Mouse (Mus musculus): ENCODE results near the gene Vsig2. TPM values are rescaled to one million over a fixed set of nuclear protein-coding genes. Genes with fewer than 3 reads are reported as not detected.

Vsig2 gene
- polyA plus RNA-seq, 1 experiment from 2014 or later = not detected

DNA sequence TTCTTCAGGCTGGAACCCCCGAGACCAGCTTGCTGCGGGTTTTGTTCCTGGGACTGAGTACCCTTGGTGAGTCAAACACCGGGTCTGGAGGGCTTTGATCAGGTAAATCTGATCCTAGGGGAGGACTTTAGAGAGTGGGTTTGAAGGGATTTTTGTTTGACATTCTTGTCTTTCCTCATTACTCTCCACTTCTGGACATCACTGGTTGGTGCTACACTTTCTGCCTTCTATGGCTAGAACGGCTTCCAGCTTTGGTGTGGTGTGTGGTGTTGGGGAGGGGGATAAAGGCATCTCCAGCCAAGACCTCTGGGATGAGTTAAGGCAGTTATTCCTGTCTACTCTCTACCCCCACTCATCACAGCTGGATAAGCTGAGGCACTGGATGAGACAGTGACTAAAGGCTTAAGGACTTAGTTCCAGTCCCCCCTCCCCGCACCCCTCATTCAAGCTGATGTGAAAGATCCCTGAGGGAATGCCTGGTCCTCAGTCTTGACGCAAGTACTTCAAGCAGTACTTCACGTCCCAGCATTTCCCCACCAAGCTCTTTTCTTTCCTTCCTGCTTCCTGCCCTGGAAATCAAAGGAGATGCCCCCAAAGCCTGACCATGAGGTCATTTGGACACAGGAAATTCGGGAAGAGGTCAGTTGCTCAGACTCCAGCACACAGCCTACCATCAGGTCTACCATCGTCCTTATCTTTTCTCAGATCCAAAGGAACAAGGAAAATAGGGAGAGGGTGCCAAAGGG lies 10.7 kb upstream of the Vsig2 start:
- Histone ChIP-seq H3K9ac (ENCODE audit: low read length) (no peak overlapping the region), H3K27ac (ENCODE audit: low read depth, low read length) (no peak overlapping the region), H3K9me3 (ENCODE audit: control insufficient read depth, low read length) (no peaks in the 10 kb centered on the region), H3K4me1 (ENCODE audit: control insufficient read depth, insufficient read depth, low read length) (peaks cover 21% of the 10 kb centered on the region), H3K27me3 (ENCODE audit: control insufficient read depth, insufficient read depth, low read length) (peaks cover 62% of the 10 kb centered on the region), H3K4me2 (ENCODE audit: low read depth) (no peak overlapping the region), H3K36me3 (ENCODE audit: control insufficient read depth, insufficient read depth, low read length) (peaks cover 4% of the 10 kb centered on the region), H3K4me3 (ENCODE audit: low read depth, low read length) (peak overlapping the region; percentile 10; the same call in 1 of the 2 replicates)
- ATAC-seq (ENCODE audit: insufficient read depth, low FRiP score, low TSS enrichment) = no peak
- no peak for DNase-seq (ENCODE audit: low spot score)
- WGBS = 21% methylated on average over 9 of the region's 9 CpGs

GRCm38 (mm10) chr9:37530031-37530887 lies 8.8 kb upstream of the Vsig2 start:
- Histone ChIP-seq H3K9ac (ENCODE audit: low read length) (peak overlapping the region; percentile 26), H3K4me1 (ENCODE audit: control insufficient read depth, insufficient read depth, low read length) (peaks cover 21% of the 10 kb centered on the region), H3K4me2 (ENCODE audit: low read depth) (peak overlapping the region; percentile 44), H3K27ac (ENCODE audit: low read depth, low read length) (no peak overlapping the region), H3K27me3 (ENCODE audit: control insufficient read depth, insufficient read depth, low read length) (peaks cover 62% of the 10 kb centered on the region), H3K9me3 (ENCODE audit: control insufficient read depth, low read length) (no peaks in the 10 kb centered on the region), H3K36me3 (ENCODE audit: control insufficient read depth, insufficient read depth, low read length) (no peaks in the 10 kb centered on the region), H3K4me3 (ENCODE audit: low read depth, low read length) (peak overlapping the region; percentile 24)
- no peak for ATAC-seq (ENCODE audit: insufficient read depth, low FRiP score, low TSS enrichment)
- peak; percentile 51 for DNase-seq (ENCODE audit: low spot score)
- under 1% methylated on average over 32 of the region's 32 CpGs for WGBS

DNA sequence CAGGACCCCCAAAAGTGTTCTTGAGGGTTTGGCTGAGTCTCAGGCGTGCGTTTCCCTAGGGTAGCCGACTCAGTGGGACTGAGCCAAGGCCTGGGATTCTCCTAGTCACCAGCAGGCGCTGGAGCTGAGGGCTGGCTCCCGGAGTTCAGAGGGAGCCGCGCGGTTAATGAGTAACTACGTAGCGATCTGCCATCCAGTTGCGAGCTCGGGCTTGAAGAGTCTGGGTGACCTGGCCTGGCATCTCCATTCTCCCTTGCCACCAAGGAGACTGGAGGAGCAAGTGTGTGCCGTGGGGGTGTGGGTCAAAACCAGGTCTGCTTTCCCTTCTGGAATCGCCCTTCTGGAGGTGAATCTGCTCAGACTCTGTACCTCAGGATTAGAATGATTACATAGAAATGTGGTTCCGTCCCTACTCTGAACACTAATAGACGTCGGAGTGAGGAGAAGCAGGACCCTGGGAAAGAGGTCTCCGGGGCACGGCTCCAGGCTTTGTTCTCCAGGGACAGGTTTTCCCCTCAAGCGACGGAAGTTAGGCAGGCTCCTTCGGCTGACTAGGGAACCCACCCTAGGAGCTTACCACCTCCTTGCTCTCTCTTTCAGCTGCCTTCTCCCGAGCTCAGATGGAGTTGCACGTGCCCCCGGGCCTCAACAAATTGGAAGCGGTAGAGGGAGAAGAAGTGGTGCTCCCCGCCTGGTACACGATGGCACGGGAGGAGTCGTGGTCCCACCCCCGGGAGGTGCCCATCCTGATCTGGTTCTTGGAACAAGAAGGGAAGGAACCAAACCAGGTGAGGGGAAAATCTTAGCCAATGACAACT lies 8.0 kb upstream of the Vsig2 start:
- peak; percentile 65 for DNase-seq (ENCODE audit: low spot score)
- H3K4me1 ChIP-seq (ENCODE audit: control insufficient read depth, insufficient read depth, low read length) = peaks cover 21% of the 10 kb centered on the region
- H3K4me3 ChIP-seq (ENCODE audit: low read depth, low read length) = peak overlapping the region; percentile 24
- WGBS = under 1% methylated on average over 31 of the region's 31 CpGs
- H3K4me2 ChIP-seq (ENCODE audit: low read depth) = peak overlapping the region; percentile 44
- peak; percentile 71 for ATAC-seq (ENCODE audit: insufficient read depth, low FRiP score, low TSS enrichment)
- peak overlapping the region; percentile 26; the same call in 1 of the 2 replicates for H3K9ac ChIP-seq (ENCODE audit: low read length)
- H3K27ac ChIP-seq (ENCODE audit: low read depth, low read length) = no peak overlapping the region
- H3K9me3 ChIP-seq (ENCODE audit: control insufficient read depth, low read length) = no peaks in the 10 kb centered on the region
- no peaks in the 10 kb centered on the region for H3K36me3 ChIP-seq (ENCODE audit: control insufficient read depth, insufficient read depth, low read length)
- peaks cover 60% of the 10 kb centered on the region for H3K27me3 ChIP-seq (ENCODE audit: control insufficient read depth, insufficient read depth, low read length)

DNA sequence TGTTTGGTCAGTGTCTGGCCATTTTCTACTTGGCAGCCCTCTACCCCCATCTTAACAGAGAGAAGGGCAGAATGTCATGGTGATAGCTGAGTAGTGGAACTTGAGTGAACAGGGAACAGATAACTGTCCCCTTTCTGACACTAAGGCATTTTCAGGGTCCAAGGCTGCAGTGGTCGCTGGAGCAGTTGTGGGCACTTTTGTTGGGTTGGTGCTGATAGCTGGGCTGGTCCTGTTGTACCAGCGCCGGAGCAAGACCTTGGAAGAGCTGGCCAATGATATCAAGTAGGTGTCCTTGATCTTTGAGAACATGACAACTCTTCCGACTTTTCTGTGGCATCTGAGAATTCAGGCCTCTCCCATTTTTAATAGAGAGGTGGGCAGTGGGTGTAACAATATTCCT lies 2.2 kb upstream of the Vsig2 start:
- H3K9me3 ChIP-seq (ENCODE audit: control insufficient read depth, low read length) = no peaks in the 10 kb centered on the region
- no peak overlapping the region for H3K27ac ChIP-seq (ENCODE audit: low read depth, low read length)
- H3K4me1 ChIP-seq (ENCODE audit: control insufficient read depth, insufficient read depth, low read length) = no peaks in the 10 kb centered on the region
- no peak overlapping the region for H3K9ac ChIP-seq (ENCODE audit: low read length)
- 81% methylated on average over 4 of the region's 4 CpGs for WGBS
- H3K4me2 ChIP-seq (ENCODE audit: low read depth) = no peak overlapping the region
- H3K27me3 ChIP-seq (ENCODE audit: control insufficient read depth, insufficient read depth, low read length) = peaks cover 4% of the 10 kb centered on the region; the same call in 1 of the 2 replicates
- no peak for ATAC-seq (ENCODE audit: insufficient read depth, low FRiP score, low TSS enrichment)
- DNase-seq (ENCODE audit: low spot score) = no peak
- H3K4me3 ChIP-seq (ENCODE audit: low read depth, low read length) = no peak overlapping the region
- no peaks in the 10 kb centered on the region for H3K36me3 ChIP-seq (ENCODE audit: control insufficient read depth, insufficient read depth, low read length)

- Histone ChIP-seq H3K4me1 (ENCODE audit: control insufficient read depth, insufficient read depth, low read length) (no peaks in the 10 kb centered on the region), H3K27ac (ENCODE audit: low read depth, low read length) (no peak overlapping the region), H3K9ac (ENCODE audit: low read length) (no peak overlapping the region), H3K36me3 (ENCODE audit: control insufficient read depth, insufficient read depth, low read length) (no peaks in the 10 kb centered on the region), H3K27me3 (ENCODE audit: control insufficient read depth, insufficient read depth, low read length) (no peaks in the 10 kb centered on the region), H3K4me2 (ENCODE audit: low read depth) (no peak overlapping the region), H3K4me3 (ENCODE audit: low read depth, low read length) (no peak overlapping the region), H3K9me3 (ENCODE audit: control insufficient read depth, low read length) (no peaks in the 10 kb centered on the region)
- WGBS = 77% methylated on average over 5 of the region's 5 CpGs
- no peak for DNase-seq (ENCODE audit: low spot score)
- no peak for ATAC-seq (ENCODE audit: insufficient read depth, low FRiP score, low TSS enrichment)
These were observed 1.3 kb upstream of the Vsig2 start for GRCm38 (mm10) chr9:37537658-37538250.

DNA sequence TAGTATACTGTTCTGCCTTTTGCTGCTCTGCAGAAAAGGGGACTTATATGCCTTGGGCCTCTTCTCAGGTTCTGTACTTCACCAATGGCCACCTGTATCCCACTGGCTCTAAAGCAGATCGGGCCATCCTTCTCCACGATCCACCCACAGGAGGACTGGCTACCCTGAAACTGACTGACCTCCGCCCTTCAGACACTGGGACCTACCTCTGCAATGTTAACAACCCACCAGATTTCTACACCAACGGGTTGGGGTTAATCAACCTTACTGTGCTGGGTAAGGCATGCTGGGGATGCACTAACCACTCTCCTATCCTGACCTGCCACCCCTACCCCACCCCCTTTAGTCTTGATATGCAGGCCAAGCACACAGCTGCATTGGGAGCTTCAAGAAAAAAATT lies 1.2 kb downstream of the Vsig2 start:
- Histone ChIP-seq H3K4me3 (ENCODE audit: low read depth, low read length) (no peak overlapping the region), H3K4me1 (ENCODE audit: control insufficient read depth, insufficient read depth, low read length) (peaks cover 3% of the 10 kb centered on the region; the same call in 1 of the 2 replicates), H3K27me3 (ENCODE audit: control insufficient read depth, insufficient read depth, low read length) (peaks cover 9% of the 10 kb centered on the region), H3K36me3 (ENCODE audit: control insufficient read depth, insufficient read depth, low read length) (no peaks in the 10 kb centered on the region), H3K4me2 (ENCODE audit: low read depth) (no peak overlapping the region), H3K9ac (ENCODE audit: low read length) (no peak overlapping the region), H3K27ac (ENCODE audit: low read depth, low read length) (no peak overlapping the region), H3K9me3 (ENCODE audit: control insufficient read depth, low read length) (no peaks in the 10 kb centered on the region)
- DNase-seq (ENCODE audit: low spot score) (no peak), ATAC-seq (ENCODE audit: insufficient read depth, low FRiP score, low TSS enrichment) (no peak)
- WGBS = 83% methylated on average over 4 of the region's 4 CpGs

- Histone ChIP-seq H3K4me2 (ENCODE audit: low read depth) (no peak overlapping the region), H3K4me1 (ENCODE audit: control insufficient read depth, insufficient read depth, low read length) (peaks cover 4% of the 10 kb centered on the region; the same call in 1 of the 2 replicates), H3K36me3 (ENCODE audit: control insufficient read depth, insufficient read depth, low read length) (no peaks in the 10 kb centered on the region), H3K27ac (ENCODE audit: low read depth, low read length) (no peak overlapping the region), H3K9ac (ENCODE audit: low read length) (no peak overlapping the region), H3K9me3 (ENCODE audit: control insufficient read depth, low read length) (no peaks in the 10 kb centered on the region), H3K27me3 (ENCODE audit: control insufficient read depth, insufficient read depth, low read length) (peaks cover 16% of the 10 kb centered on the region), H3K4me3 (ENCODE audit: low read depth, low read length) (no peak overlapping the region)
- ATAC-seq (ENCODE audit: insufficient read depth, low FRiP score, low TSS enrichment) (no peak), DNase-seq (ENCODE audit: low spot score) (no peak)
- WGBS = 81% methylated on average over 6 of the region's 6 CpGs
These were observed 1.9 kb downstream of the Vsig2 start for GRCm38 (mm10) chr9:37540701-37541575.
